Mouse (Mus musculus) heart, embryonic 10.5 days (tissue): ENCODE measurements around the gene Gstp2. TPM values are rescaled to one million over a fixed set of nuclear protein-coding genes. Genes with fewer than 3 reads are reported as not detected.

Source experiments
- DNase-seq: peaks from one replicate; pipeline ENCODE4 v3.0.0-alpha.2; 2017; ENCODE audit warnings: low spot score
- H3K27ac ChIP-seq: fragments of 300-500 bp; sonication (generic); 2 replicates; pipeline ENCODE4 v1.5.1; 2016; ENCODE audit warnings: mild to moderate bottlenecking
- H3K27me3 ChIP-seq: fragments of 300-500 bp; sonication (generic); 2 replicates; pipeline ENCODE4 v1.6.1; 2016; ENCODE audit warnings: mild to moderate bottlenecking; ENCODE audit not compliant: poor library complexity, insufficient read depth, severe bottlenecking
- H3K36me3 ChIP-seq: fragments of 300-500 bp; sonication (generic); 2 replicates; pipeline ENCODE4 v1.6.1; 2016; ENCODE audit warnings: mild to moderate bottlenecking, moderate library complexity
- H3K4me1 ChIP-seq: fragments of 300-500 bp; sonication (generic); 2 replicates; pipeline ENCODE4 v1.6.1; 2016; ENCODE audit warnings: mild to moderate bottlenecking
- H3K4me3 ChIP-seq: fragments of 300-500 bp; sonication (generic); 2 replicates; pipeline ENCODE4 v1.5.1; 2016; ENCODE audit warnings: mild to moderate bottlenecking, moderate library complexity
- H3K9me3 ChIP-seq: fragments of 300-500 bp; sonication (generic); 2 replicates; pipeline ENCODE4 v1.6.1; 2016; ENCODE audit warnings: mild to moderate bottlenecking, moderate library complexity
- WGBS: fragments of 180-500 bp; shearing (Covaris S2); methylation state at CpG from one replicate; pipeline ENCODE4 v1.1.7; 2016; 5-methylcytosine and 5-hydroxymethylcytosine counted together
- polyA plus RNA-seq: library from polyadenylated mRNA; unstranded; fragments of >200 nt; fragmentation: Nextera tagmentation; extraction: Ambion mirVana; gene quantifications from 2 replicates; pipeline ENCODE4 v1.2.1, GENCODE M21; 2016

Gene Gstp2
- polyA plus RNA-seq, 1 experiment from 2014 or later = 2.9 TPM

GRCm38 (mm10) chr19:3996747-3997146 lies 49.1 kb downstream of the Gstp2 start:
- H3K36me3 ChIP-seq = no peaks in the 10 kb centered on the region
- H3K4me3 ChIP-seq = no peak overlapping the region
- 77% methylated on average over 8 of the region's 8 CpGs for WGBS
- 0 out of 2 replicates have a peak, but pooled peaks cover 7% of the 10 kb centered on the region for H3K27me3 ChIP-seq
- peaks cover 37% of the 10 kb centered on the region for H3K4me1 ChIP-seq
- H3K27ac ChIP-seq = no peak overlapping the region
- H3K9me3 ChIP-seq = no peaks in the 10 kb centered on the region
- no peak for DNase-seq

- H3K36me3 ChIP-seq = no peaks in the 10 kb centered on the region
- H3K4me1 ChIP-seq = peaks cover 33% of the 10 kb centered on the region
- 64% methylated on average over 7 of the region's 7 CpGs for WGBS
- no peak overlapping the region for H3K27ac ChIP-seq
- H3K27me3 ChIP-seq = 0 out of 2 replicates have a peak, but pooled peaks cover 9% of the 10 kb centered on the region
- no peak for DNase-seq
- H3K4me3 ChIP-seq = no peak overlapping the region
- H3K9me3 ChIP-seq = no peaks in the 10 kb centered on the region
Observed at GRCm38 (mm10) chr19:3996106-3996505, 49.7 kb downstream of the Gstp2 start.

GRCm38 (mm10) chr19:3995505-3995904 lies 50.3 kb downstream of the Gstp2 start:
- Histone ChIP-seq H3K4me1 (peaks cover 35% of the 10 kb centered on the region), H3K4me3 (no peak overlapping the region), H3K36me3 (no peaks in the 10 kb centered on the region), H3K27ac (no peak overlapping the region), H3K9me3 (no peaks in the 10 kb centered on the region), H3K27me3 (0 out of 2 replicates have a peak, but pooled peaks cover 13% of the 10 kb centered on the region)
- no peak for DNase-seq
- 95% methylated on average over 3 of the region's 3 CpGs for WGBS

GRCm38 (mm10) chr19:3994932-3995331 lies 50.9 kb downstream of the Gstp2 start:
- H3K4me1 ChIP-seq = peaks cover 38% of the 10 kb centered on the region
- no peaks in the 10 kb centered on the region for H3K9me3 ChIP-seq
- no peak overlapping the region for H3K4me3 ChIP-seq
- no peak for DNase-seq
- H3K27me3 ChIP-seq = 0 out of 2 replicates have a peak, but pooled peaks cover 13% of the 10 kb centered on the region
- H3K36me3 ChIP-seq = no peaks in the 10 kb centered on the region
- H3K27ac ChIP-seq = no peak overlapping the region
- 67% methylated on average over 6 of the region's 6 CpGs for WGBS

GRCm38 (mm10) chr19:3992416-3992815 lies 53.4 kb downstream of the Gstp2 start, which contains the start of gene Tbx10:
Gene Tbx10, plus strand, starts transcription at chr19:3992752.
- no peak for DNase-seq
- H3K27ac ChIP-seq = no peak within 1 kb of the TSS
- H3K4me1 ChIP-seq = peaks cover 34% of the 10 kb centered on the region

GRCm38 (mm10) chr19:3991966-3992365 lies 53.9 kb downstream of the Gstp2 start:
- DNase-seq = no peak
- H3K4me3 ChIP-seq = no peak overlapping the region

More at GRCm38 (mm10) chr19:3992416-3992815, 53.4 kb downstream of the Gstp2 start, which contains the start of gene Tbx10:
- H3K36me3 ChIP-seq = no peaks in the 10 kb centered on the region
- no peak within 1 kb of the TSS for H3K4me3 ChIP-seq
- WGBS = 38% methylated on average over 5 of the region's 5 CpGs
- H3K9me3 ChIP-seq = no peaks in the 10 kb centered on the region
- 0 out of 2 replicates have a peak, but pooled peaks cover 6% of the 10 kb centered on the region for H3K27me3 ChIP-seq

GRCm38 (mm10) chr19:3991562-3991961 lies 54.3 kb downstream of the Gstp2 start:
- Histone ChIP-seq H3K9me3 (no peaks in the 10 kb centered on the region), H3K36me3 (no peaks in the 10 kb centered on the region), H3K27ac (no peak overlapping the region), H3K4me3 (no peak overlapping the region), H3K27me3 (0 out of 2 replicates have a peak, but pooled peaks cover 6% of the 10 kb centered on the region), H3K4me1 (peaks cover 34% of the 10 kb centered on the region)
- DNase-seq = no peak
- WGBS = 84% methylated on average over 3 of the region's 3 CpGs

More at GRCm38 (mm10) chr19:3991966-3992365, 53.9 kb downstream of the Gstp2 start:
- Histone ChIP-seq H3K9me3 (no peaks in the 10 kb centered on the region), H3K27ac (no peak overlapping the region), H3K4me1 (peaks cover 33% of the 10 kb centered on the region), H3K36me3 (no peaks in the 10 kb centered on the region), H3K27me3 (0 out of 2 replicates have a peak, but pooled peaks cover 6% of the 10 kb centered on the region)
- 81% methylated on average over 3 of the region's 3 CpGs for WGBS

- H3K36me3 ChIP-seq = no peaks in the 10 kb centered on the region
- H3K4me3 ChIP-seq = no peak overlapping the region
- peaks cover 41% of the 10 kb centered on the region for H3K4me1 ChIP-seq
- WGBS = 56% methylated on average over 6 of the region's 6 CpGs
- 0 out of 2 replicates have a peak, but pooled peaks cover 6% of the 10 kb centered on the region for H3K27me3 ChIP-seq
- no peak overlapping the region for H3K27ac ChIP-seq
- no peaks in the 10 kb centered on the region for H3K9me3 ChIP-seq
- no peak for DNase-seq
Observed at GRCm38 (mm10) chr19:3990804-3991203, 55.0 kb downstream of the Gstp2 start.

Other genes starting within 250 kb of the Gstp2 start
- gene Chka, start 194.2 kb downstream of the Gstp2 start, polyA plus RNA-seq = 29.8 and 40.3 TPM in 2 replicates
- gene Tcirg1, start 138.9 kb downstream of the Gstp2 start, polyA plus RNA-seq = 22.5 and 32.2 TPM in 2 replicates
- gene Ndufs8, start 133.2 kb downstream of the Gstp2 start, polyA plus RNA-seq = 323 and 356 TPM in 2 replicates
- gene Aldh3b1, start 116.2 kb downstream of the Gstp2 start, polyA plus RNA-seq = 2.1 and 3.0 TPM in 2 replicates
- gene Unc93b1, start 110.8 kb downstream of the Gstp2 start, polyA plus RNA-seq = 4.4 and 5.0 TPM in 2 replicates
- not detected in 2 replicates for gene Aldh3b3, start 87.4 kb downstream of the Gstp2 start, polyA plus RNA-seq
- gene Aldh3b2, start 73.7 kb downstream of the Gstp2 start, polyA plus RNA-seq = 0.51 and 1.8 TPM in 2 replicates
- gene Acy3, start 59.5 kb downstream of the Gstp2 start, polyA plus RNA-seq = 9.5 and 10.3 TPM in 2 replicates
- 0.45 TPM in 1 of 2 replicates, not detected in the other for gene Tbx10, start 53.3 kb downstream of the Gstp2 start, polyA plus RNA-seq
- gene Nudt8, start 45.4 kb downstream of the Gstp2 start, polyA plus RNA-seq = 40.2 and 52.4 TPM in 2 replicates
- gene Gm49405, start 45.4 kb downstream of the Gstp2 start, polyA plus RNA-seq = 4.1 and 5.2 TPM in 2 replicates
- 32.4 and 75.0 TPM in 2 replicates for gene Doc2g, start 42.7 kb downstream of the Gstp2 start, polyA plus RNA-seq
- gene Ndufv1, start 33.2 kb downstream of the Gstp2 start, polyA plus RNA-seq = 298 and 420 TPM in 2 replicates
- gene Gstp1, start 8.0 kb downstream of the Gstp2 start, polyA plus RNA-seq = 402 and 470 TPM in 2 replicates
- 0.37 TPM in 1 of 2 replicates, not detected in the other for gene Gstp3, start 13.5 kb upstream of the Gstp2 start, polyA plus RNA-seq
- gene Cabp2, start 35.6 kb upstream of the Gstp2 start, polyA plus RNA-seq = not detected in 2 replicates
- gene Cdk2ap2, start 51.2 kb upstream of the Gstp2 start, polyA plus RNA-seq = 67.9 and 86.0 TPM in 2 replicates
- 14.3 and 21.2 TPM in 2 replicates for gene Pitpnm1, start 54.0 kb upstream of the Gstp2 start, polyA plus RNA-seq
- 89.7 and 93.8 TPM in 2 replicates for gene Aip, start 79.8 kb upstream of the Gstp2 start, polyA plus RNA-seq
- gene Gpr152, start 93.8 kb upstream of the Gstp2 start, polyA plus RNA-seq = not detected in 2 replicates
- not detected in 2 replicates for gene Cabp4, start 98.0 kb upstream of the Gstp2 start, polyA plus RNA-seq
- 135 and 146 TPM in 2 replicates for gene Coro1b, start 102.6 kb upstream of the Gstp2 start, polyA plus RNA-seq
- gene Ptprcap, start 107.6 kb upstream of the Gstp2 start, polyA plus RNA-seq = 1.8 and 4.4 TPM in 2 replicates
- gene Rps6kb2, start 117.3 kb upstream of the Gstp2 start, polyA plus RNA-seq = 53.4 and 57.0 TPM in 2 replicates
- 2.3 and 2.8 TPM in 2 replicates for gene Carns1, start 129.5 kb upstream of the Gstp2 start, polyA plus RNA-seq
- gene Tbc1d10c, start 145.3 kb upstream of the Gstp2 start, polyA plus RNA-seq = 0.94 and 1.5 TPM in 2 replicates
- 876 and 946 TPM in 2 replicates for gene Ppp1ca, start 146.0 kb upstream of the Gstp2 start, polyA plus RNA-seq
- gene Rad9a, start 155.6 kb upstream of the Gstp2 start, polyA plus RNA-seq = 33.0 and 40.0 TPM in 2 replicates
- 2.1 and 3.4 TPM in 2 replicates for gene Clcf1, start 168.2 kb upstream of the Gstp2 start, polyA plus RNA-seq
- gene AC109138.7, start 168.3 kb upstream of the Gstp2 start, polyA plus RNA-seq = not detected in 2 replicates
- 15.5 and 18.7 TPM in 2 replicates for gene Pold4, start 185.9 kb upstream of the Gstp2 start, polyA plus RNA-seq
- 2.9 and 3.5 TPM in 2 replicates for gene Ssh3, start 223.2 kb upstream of the Gstp2 start, polyA plus RNA-seq
- gene Ankrd13d, start 237.1 kb upstream of the Gstp2 start, polyA plus RNA-seq = 1.9 and 3.6 TPM in 2 replicates